Mouse (Mus musculus) layer of hippocampus, adult 2 months (tissue): ENCODE measurements at regions not wholly inside any gene's neighbourhood (a gene's known extent, or its start where the extent isn't known, plus 50 kb on each side); places are given as distances from the start of the nearest gene placed in this dataset.

Experiments
- DNase-seq, 2 experiments: peaks; one replicate each; pipeline ENCODE4 v3.0.0; 2022; ENCODE audit warnings: low spot score in 2 of 2
- H3K27ac ChIP-seq: fragments of 200-600 bp; 2 replicates; pipeline ENCODE4 v1.8.1; 2022
- H3K4me3 ChIP-seq: fragments of 200-600 bp; 2 replicates; pipeline ENCODE4 v1.8.1; 2022; ENCODE audit warnings: mild to moderate bottlenecking
- CTCF ChIP-seq: fragments of 200-600 bp; conservative IDR thresholded peaks from 2 replicates; pipeline ENCODE4 v1.8.1; 2022; ENCODE audit warnings: antibody characterized with exemption, mild to moderate bottlenecking, moderate library complexity

DNA sequence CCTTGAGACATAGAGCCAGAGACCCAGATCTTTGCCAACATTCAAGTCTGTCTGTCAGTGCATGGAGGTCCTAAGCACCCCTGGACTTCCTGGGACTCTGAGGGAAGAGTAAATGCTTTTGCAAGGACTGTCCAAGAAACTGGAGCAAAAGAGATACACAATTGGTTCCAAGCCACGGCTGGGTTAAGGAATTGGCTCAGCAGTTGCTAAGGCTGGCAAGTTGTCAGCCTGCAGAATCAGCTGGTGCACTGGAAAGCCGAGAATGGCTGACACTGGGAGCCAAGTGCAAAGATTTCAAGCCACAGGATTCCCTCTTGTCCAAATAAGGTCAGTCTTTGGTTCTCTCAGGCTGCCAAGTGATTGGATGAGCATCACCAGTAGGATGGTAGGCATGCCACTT, 146.8 kb upstream of the Syt13 start:
- no peak overlapping the region for H3K4me3 ChIP-seq
- TF ChIP-seq CTCF = no peak
- DNase-seq = peak; percentile 34 to 46
- no peak overlapping the region for H3K27ac ChIP-seq

DNA sequence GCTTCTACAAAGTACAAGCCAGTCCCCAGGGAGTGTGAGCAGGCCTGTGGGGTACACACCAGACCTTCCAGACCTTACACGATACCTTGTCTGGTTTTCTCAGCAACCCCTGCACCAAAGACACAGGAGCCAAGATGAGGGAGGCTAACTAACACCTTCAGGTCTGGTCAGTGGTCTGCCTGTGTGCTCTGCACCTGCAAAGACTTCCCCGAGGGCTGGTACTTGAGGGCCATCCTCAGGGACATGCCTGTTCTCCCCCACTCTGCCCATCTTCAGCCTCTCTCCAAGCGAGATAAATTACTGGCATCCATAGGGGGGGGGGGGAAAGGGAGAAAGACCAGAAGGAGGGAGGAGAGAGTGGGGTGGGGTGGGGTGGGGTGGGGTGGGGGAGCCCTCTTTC, 145.8 kb upstream of the Syt13 start:
- Histone ChIP-seq H3K27ac (no peak overlapping the region), H3K4me3 (no peak overlapping the region)
- TF ChIP-seq CTCF = no peak
- DNase-seq = no peak

DNA sequence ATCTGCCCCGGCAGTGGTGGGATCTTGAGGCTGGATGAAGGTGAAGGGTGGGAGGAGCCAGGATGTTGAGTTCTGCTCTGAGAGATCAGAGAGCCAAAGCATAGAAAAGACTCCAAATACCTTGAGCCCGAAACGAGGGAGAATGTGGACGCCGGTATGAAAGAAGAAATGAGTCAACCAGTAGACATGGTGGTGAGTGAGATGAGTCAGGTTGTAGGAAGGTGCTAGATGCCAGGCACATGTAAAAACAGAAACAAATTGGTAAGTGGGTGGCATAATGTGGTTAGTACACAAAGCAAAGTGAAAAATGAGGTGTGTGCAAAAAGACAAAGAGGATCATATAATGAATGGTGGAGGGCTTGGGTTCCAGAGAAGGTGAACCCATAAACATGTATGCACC, 144.8 kb upstream of the Syt13 start:
- Histone ChIP-seq H3K27ac (no peak overlapping the region), H3K4me3 (no peak overlapping the region)
- TF ChIP-seq CTCF = no peak
- no peak for DNase-seq

DNA sequence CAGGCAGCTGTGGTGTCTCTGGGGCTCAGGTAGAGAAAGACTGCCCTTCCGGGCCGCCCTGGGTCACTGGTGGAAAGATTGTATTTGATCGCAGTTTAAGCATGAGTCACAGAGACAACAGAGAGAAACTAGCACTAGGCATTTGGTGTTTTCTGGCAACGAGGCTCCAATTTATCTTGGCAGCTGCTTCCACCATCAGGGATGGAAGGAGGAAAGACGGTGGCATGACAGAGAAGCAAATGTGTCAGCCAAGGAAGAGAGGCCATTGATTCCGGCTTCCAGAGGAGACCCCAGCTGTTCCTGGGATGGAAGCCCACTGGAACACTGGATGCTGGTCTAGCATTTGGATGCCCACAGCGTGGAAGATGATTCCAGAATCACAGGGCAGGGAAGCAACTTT, 142.3 kb upstream of the Syt13 start:
- TF ChIP-seq CTCF = no peak
- Histone ChIP-seq H3K4me3 (no peak overlapping the region), H3K27ac (peak overlapping the region; percentile 87)
- peak; percentile 59 to 74 for DNase-seq

DNA sequence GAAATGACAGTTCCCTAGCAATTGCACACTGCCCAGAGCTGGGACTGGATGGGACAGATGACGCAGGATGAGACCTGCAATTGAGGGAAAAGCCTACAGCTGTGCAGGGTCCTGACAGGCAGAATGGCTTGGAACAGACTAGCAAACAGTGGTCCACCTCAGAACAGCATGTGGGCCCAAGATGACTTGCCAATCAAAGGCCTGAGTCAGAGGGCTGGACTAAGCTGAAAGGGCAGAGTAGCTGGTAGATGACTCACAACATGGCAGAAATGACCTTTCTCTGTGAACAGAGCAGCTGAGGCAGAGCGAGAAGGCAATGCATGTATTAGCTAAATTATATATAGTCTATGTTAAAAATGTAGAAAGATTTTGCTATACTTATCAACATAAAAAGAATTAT, 138.4 kb upstream of the Syt13 start:
- TF ChIP-seq CTCF = no peak
- no peak for DNase-seq
- no peak overlapping the region for H3K27ac ChIP-seq
- no peak overlapping the region for H3K4me3 ChIP-seq

DNA sequence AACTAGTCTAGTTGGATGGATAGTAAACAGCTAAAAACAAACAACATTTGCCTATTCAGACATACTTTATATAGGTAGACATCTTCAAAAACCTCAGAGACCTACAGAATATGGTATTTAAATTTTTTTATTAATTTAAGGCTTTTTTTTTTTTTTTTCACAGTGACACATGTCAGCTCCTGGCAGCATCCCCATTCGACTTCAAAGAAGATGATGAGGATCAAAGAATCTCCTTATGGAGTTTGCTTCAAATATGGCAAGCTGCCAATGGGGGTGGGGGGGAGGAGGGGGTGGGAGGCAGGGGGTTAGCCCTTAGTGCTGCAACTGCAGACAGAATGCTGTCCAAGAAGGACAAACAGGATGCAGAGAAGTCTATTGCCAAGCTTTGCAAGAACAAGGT, 135.8 kb upstream of the Syt13 start:
- Histone ChIP-seq H3K4me3 (no peak overlapping the region), H3K27ac (0 out of 2 replicates have a peak overlapping the region, but pooled peaks have one; percentile 28)
- no peak for TF ChIP-seq CTCF
- DNase-seq = no peak

DNA sequence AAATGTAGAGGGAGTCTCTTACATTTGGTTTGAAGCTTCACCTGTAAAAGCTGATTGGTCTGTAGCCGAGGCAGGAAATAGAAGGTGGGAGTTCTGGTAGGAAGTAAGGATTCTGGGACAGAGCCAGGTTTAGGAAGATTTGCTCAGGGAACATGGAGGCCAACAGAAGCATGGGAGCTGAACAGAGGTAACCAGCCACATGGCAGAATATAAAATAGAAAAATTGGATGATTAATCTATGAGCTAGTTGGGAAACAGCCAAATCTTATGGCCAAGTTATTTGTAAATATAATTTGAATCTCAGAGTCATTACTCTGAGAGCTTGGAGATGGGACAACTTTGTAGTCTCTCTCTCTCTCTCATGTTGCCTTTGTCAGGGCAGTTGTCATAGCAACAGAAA, 134.9 kb upstream of the Syt13 start:
- no peak for TF ChIP-seq CTCF
- Histone ChIP-seq H3K4me3 (no peak overlapping the region), H3K27ac (peak overlapping the region; percentile 20; the same call in 1 of the 2 replicates)
- no peak for DNase-seq

DNA sequence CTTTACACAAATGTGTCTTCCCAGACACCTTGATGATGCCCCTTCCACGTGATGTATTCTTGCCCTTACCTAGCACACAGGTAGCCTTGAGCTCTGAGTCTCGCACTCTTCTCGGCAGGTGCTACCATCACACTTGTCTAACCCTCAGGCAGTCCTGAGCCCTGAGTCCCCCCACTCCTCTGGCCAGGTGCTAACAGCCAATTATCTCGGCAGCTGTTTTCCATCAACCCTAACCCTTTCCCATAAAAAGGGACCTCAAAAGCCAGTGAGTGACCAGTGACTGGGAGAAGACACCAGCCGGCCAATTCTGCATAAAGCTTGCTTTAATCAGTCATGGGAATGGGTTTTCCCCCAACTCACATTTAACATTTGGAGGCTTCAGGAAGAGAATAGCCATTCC, 133.4 kb upstream of the Syt13 start:
- no peak for TF ChIP-seq CTCF
- no peak overlapping the region for H3K27ac ChIP-seq

DNA sequence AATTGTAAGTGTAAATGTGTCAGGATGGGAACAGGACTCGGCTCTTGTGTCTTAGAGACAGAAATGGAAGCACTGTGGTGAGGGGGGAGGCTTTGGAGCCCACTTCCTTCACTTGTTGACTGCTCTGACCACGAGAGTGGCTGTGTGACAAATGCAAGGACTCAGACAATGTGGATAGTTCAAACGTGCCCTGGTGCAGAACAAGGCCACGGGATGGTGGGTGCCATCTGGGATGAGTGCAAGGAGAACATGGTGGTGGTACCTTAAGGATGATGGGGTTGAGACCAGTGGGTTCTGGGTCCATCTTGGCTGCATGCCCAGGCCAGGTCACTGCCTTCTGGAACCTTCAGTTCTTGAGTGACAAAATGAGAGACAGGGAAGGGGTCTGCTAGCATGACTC, 132.3 kb upstream of the Syt13 start:
- H3K4me3 ChIP-seq = no peak overlapping the region
- TF ChIP-seq CTCF = no peak
- no peak overlapping the region for H3K27ac ChIP-seq
- DNase-seq = no peak

More for the DNA sequence above, 133.4 kb upstream of the Syt13 start:
- DNase-seq = no peak
- no peak overlapping the region for H3K4me3 ChIP-seq

DNA sequence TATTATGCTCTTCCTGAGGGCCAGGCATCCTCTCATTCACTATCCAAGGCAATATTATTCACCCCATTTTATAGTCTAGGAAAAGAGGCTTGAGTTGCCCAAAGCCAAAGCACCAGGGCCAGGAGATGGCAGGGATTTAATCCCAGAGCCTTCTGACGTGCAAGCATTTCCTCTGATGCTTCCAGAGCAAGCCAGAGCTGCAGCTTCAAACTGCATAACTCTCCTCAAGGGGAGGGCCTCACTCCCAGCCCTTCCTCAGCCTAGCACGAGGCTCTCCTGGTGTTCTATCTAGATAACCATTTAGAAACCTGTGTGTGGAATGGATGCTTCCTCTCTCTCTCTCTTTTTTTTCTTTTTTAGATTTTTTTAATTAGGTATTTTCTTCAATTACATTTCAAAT, 130.0 kb upstream of the Syt13 start:
- DNase-seq = no peak
- TF ChIP-seq CTCF = no peak
- Histone ChIP-seq H3K27ac (no peak overlapping the region), H3K4me3 (no peak overlapping the region)

DNA sequence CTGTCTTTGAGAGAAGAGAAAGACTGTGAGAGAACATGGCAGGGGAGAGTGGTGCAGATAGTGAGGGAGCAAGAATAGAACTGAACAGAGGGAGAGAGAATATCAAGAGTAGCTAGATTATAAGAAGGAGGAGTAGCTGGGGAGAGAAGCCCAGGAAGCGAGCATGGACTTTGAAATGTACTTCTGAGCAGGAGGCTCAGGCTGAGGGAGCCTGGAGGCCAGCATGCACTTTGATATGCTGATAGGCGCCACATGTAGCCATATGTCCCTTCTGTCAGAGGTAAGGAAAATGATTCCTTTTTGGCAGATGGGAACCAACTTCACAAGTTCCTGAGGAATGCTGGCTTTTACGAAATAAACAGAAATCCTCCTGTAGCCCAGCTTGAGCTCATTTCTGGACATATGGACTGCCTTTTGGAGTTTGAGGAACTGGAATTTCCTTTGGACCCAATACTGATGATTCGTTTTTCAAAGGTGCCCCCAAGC, 126.9 kb upstream of the Syt13 start:
- no peak for TF ChIP-seq CTCF
- Histone ChIP-seq H3K27ac (peak overlapping the region; percentile 55; the same call in 1 of the 2 replicates), H3K4me3 (no peak overlapping the region)
- DNase-seq = no peak

DNA sequence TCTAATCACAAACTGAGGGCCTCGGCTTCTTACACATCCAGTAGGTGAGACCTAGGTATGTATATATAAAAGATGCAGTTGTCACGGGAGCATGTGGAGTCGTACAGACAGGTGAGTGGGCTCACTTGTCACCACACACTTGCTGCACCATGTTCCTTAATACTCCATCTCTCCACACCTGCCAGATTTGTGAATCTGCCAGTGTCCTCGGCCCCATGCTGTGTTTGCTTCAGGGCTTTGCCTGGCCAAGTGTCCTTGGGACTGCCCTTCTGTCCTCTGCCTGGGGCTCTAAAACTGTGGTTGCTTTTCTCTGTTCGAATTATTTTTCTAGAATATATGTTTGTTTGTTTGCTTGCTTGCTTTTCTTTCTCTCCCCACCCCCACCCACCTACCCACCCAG, 126.0 kb upstream of the Syt13 start:
- TF ChIP-seq CTCF = no peak
- no peak for DNase-seq
- no peak overlapping the region; the same call in 1 of the 2 replicates for H3K27ac ChIP-seq
- no peak overlapping the region for H3K4me3 ChIP-seq

DNA sequence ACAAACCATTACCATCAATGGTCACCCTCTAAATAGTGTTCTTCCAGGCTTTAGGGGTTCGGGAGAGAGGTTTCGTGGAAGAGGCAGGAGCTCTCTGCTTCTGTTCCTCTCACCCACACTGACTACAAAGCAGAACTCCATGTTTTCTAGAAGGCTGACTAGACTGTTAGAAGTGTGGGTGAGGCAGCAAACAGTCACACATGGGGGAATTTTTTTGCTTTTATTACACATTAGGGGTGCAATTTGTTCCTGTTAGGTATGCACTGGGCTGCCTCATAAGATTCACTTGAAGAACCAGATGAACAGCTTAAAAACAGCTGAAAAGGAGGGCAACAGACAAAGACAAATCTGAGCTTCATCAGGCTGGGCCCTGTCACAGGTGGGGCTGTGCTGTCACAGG, 124.5 kb upstream of the Syt13 start:
- H3K4me3 ChIP-seq = no peak overlapping the region
- H3K27ac ChIP-seq = peak overlapping the region; percentile 81
- peak in 1 of 2 experiments; percentile 39 for DNase-seq
- TF ChIP-seq CTCF = no peak

DNA sequence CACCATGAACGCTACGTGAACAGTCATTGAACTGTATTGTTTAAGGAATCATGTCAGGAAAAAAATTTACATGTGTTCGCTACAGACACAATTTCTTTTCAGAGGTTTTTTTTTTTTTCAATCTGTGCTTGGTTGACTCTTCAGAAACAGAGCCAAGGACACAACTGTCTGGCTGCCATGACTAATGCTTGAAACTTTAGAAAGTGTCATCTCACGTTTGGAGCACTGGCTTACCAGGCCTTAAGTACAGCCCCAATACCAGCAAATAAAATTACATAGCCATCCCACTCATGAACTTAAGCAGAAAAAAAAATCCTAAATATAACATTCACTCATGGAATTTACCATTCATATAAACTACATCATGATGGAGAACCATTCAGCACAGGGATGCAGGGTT, 115.1 kb upstream of the Syt13 start:
- TF ChIP-seq CTCF = no peak
- H3K4me3 ChIP-seq = no peak overlapping the region
- DNase-seq = no peak
- H3K27ac ChIP-seq = no peak overlapping the region

DNA sequence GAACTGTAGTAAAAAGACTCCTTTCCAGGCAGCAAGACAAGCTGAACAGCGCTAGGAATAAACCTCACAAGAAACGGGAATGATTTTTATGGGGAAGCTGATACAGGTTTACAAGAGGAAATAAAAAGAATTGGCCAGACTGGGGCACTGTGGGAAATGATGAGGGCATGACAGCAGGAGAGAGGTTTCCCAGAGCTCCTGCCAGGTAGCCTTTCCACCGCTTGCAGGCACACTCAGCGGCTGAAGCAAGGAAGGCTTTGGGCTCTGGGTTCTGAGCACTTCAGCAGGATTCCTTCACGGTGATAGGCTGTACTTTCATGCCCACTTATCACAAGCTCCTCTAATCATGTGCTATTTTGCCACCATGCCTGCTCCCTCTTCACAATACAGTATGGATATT, 114.2 kb upstream of the Syt13 start:
- TF ChIP-seq CTCF = no peak
- Histone ChIP-seq H3K4me3 (no peak overlapping the region), H3K27ac (no peak overlapping the region)
- no peak for DNase-seq
